Mouse (Mus musculus) liver, embryonic 15.5 days (tissue): ENCODE measurements around the gene Triobp. TPM values are rescaled to one million over a fixed set of nuclear protein-coding genes. Genes with fewer than 3 reads are reported as not detected.
"Not testable (repeated sequence)": the region's sequence is repeated elsewhere in the genome, so short reads cannot be mapped to it uniquely, and the experiment has no call there.

ENCODE experiments used
- ATAC-seq: fragments of 200-750 bp; cut with Nextera tagmentation; 2 replicates; pipeline ENCODE4 v1.8.0; 2017; ENCODE audit warnings: moderate number of reproducible peaks, mild to moderate bottlenecking, moderate library complexity; ENCODE audit not compliant: insufficient read depth
- H3K27ac ChIP-seq: fragments of 300-500 bp; sonication (generic); replicated peaks from 2 replicates; pipeline ENCODE4 v1.5.1; 2015; ENCODE audit warnings: mild to moderate bottlenecking, inconsistent platforms
- H3K27me3 ChIP-seq: fragments of 300-500 bp; sonication (generic); 2 replicates; pipeline ENCODE4 v1.6.1; 2015; ENCODE audit warnings: mild to moderate bottlenecking, inconsistent platforms
- H3K36me3 ChIP-seq: fragments of 300-500 bp; sonication (generic); replicated peaks from 2 replicates; pipeline ENCODE4 v1.6.1; 2015; ENCODE audit warnings: moderate library complexity, mild to moderate bottlenecking, inconsistent platforms
- H3K4me1 ChIP-seq: fragments of 300-500 bp; sonication (generic); replicated peaks from 2 replicates; pipeline ENCODE4 v1.6.1; 2015; ENCODE audit warnings: inconsistent platforms
- H3K4me2 ChIP-seq: fragments of 300-500 bp; sonication (generic); 2 replicates; pipeline ENCODE4 v1.6.1; 2015; ENCODE audit warnings: moderate library complexity, mild to moderate bottlenecking, inconsistent platforms
- H3K4me3 ChIP-seq: fragments of 300-500 bp; sonication (generic); replicated peaks from 2 replicates; pipeline ENCODE4 v1.5.1; 2015; ENCODE audit warnings: mild to moderate bottlenecking, inconsistent platforms
- H3K9ac ChIP-seq: fragments of 300-500 bp; sonication (generic); 2 replicates; pipeline ENCODE4 v1.6.1; 2015; ENCODE audit warnings: moderate library complexity, mild to moderate bottlenecking, inconsistent platforms
- H3K9me3 ChIP-seq: fragments of 300-500 bp; sonication (generic); replicated peaks from 2 replicates; pipeline ENCODE4 v1.6.1; 2016; ENCODE audit warnings: inconsistent platforms
- WGBS: fragments of 180-500 bp; shearing (Covaris S2); methylation state at CpG from one replicate; pipeline ENCODE4 v1.1.7; 2015; ENCODE audit warnings: mixed read lengths; ENCODE audit not compliant: insufficient replicate concordance; 5-methylcytosine and 5-hydroxymethylcytosine counted together
- polyA plus RNA-seq: library from polyadenylated mRNA; unstranded; fragments of >200 nt; fragmentation: Nextera tagmentation; extraction: Ambion mirVana; gene quantifications from 2 replicates; pipeline ENCODE4 v1.2.1, GENCODE M21; 2015

Triobp gene
- polyA plus RNA-seq, 1 experiment from 2014 or later: 20.2 TPM

- Histone ChIP-seq H3K27me3 (no peaks in the 10 kb centered on the region), H3K36me3 (peaks cover 70% of the 10 kb centered on the region), H3K4me3 (no peak overlapping the region), H3K9ac (no peak overlapping the region), H3K4me1 (peaks cover 3% of the 10 kb centered on the region), H3K9me3 (no peaks in the 10 kb centered on the region), H3K4me2 (no peak overlapping the region), H3K27ac (no peak overlapping the region)
- ATAC-seq: no peak
- WGBS: 85% methylated on average over 5 of the region's 5 CpGs
These were observed 54.0 kb downstream of the Triobp start for GRCm38 (mm10) chr15:79001559-79001958.

GRCm38 (mm10) chr15:79002036-79002435, 54.5 kb downstream of the Triobp start:
- Histone ChIP-seq H3K36me3 (peaks cover 73% of the 10 kb centered on the region), H3K4me2 (no peak overlapping the region), H3K27me3 (no peaks in the 10 kb centered on the region), H3K4me3 (no peak overlapping the region), H3K4me1 (no peaks in the 10 kb centered on the region), H3K27ac (no peak overlapping the region), H3K9me3 (no peaks in the 10 kb centered on the region), H3K9ac (no peak overlapping the region)
- no peak; the same call in 1 of the 2 replicates for ATAC-seq
- WGBS: 73% methylated on average over 19 of the region's 19 CpGs

DNA sequence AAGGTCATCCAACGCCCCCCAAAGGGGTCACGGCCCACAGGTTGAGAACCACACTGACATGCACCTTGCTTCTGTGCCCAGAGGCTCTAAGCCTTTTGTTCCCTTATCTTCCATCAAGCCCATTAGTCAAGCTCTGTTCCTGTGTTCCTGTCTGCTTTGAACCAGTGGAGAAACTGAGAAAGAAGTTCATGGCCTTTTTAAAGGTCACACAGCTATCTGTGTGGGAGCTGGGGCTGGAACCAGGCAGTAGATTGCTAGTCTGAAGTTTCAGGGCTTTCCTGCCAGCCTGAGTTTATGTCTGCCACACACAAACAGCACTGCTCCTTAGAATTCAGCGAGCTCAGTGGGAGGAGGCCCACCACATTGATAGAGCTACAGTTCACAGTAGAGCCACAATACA, 55.6 kb downstream of the Triobp start:
- H3K4me3 ChIP-seq: no peak overlapping the region
- no peak for ATAC-seq
- H3K27me3 ChIP-seq: no peaks in the 10 kb centered on the region
- no peak overlapping the region for H3K27ac ChIP-seq
- peaks cover 73% of the 10 kb centered on the region for H3K36me3 ChIP-seq
- H3K4me2 ChIP-seq: no peak overlapping the region
- H3K9ac ChIP-seq: no peak overlapping the region
- 75% methylated on average over 3 of the region's 3 CpGs for WGBS
- H3K4me1 ChIP-seq: no peaks in the 10 kb centered on the region
- H3K9me3 ChIP-seq: no peaks in the 10 kb centered on the region

DNA sequence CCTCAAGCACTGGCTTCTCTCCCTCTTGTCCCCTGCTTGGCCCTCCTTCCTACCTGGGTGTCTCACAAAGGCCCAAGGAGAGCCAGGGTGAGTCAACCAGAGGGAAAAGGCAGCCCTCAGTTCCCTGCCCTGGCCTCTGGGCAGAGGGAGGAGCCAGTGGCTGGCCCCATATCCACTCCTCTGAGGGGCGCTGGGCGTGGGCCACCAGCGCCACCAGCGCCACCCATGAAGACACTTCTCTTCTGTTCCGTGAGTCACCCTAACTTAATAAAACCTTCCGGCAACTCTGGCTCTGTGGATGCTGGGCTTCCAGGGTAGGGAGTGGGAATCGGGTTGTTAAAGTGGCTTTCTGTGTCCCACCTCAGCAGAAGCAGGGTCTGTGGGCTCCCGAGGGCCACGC, 58.1 kb downstream of the Triobp start:
- Histone ChIP-seq H3K4me1 (no peaks in the 10 kb centered on the region), H3K9ac (no peak overlapping the region), H3K4me3 (no peak overlapping the region), H3K36me3 (peaks cover 59% of the 10 kb centered on the region), H3K4me2 (no peak overlapping the region), H3K27me3 (no peaks in the 10 kb centered on the region), H3K9me3 (no peaks in the 10 kb centered on the region), H3K27ac (no peak overlapping the region)
- WGBS: 77% methylated on average over 9 of the region's 9 CpGs
- no peak for ATAC-seq

DNA sequence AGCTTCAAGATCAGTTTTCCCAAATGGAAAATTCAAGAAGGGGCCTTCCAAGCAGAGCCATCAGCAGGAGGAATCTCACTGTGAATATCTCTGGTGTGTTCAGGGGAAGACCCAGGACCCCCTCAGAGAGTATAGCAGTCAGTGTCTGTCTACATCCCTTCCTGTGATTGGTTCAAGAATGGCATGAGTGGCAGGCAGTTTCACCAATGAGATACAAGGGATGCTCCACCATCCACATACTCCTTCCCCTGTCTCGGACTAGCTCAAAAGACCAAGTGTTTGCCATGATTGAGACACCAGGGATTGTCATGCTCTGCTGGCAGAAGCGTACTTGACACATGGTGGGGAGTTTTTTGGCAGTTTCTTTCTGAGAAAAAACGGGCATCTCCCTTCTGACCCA, 59.1 kb downstream of the Triobp start:
- H3K4me1 ChIP-seq: no peaks in the 10 kb centered on the region
- no peak overlapping the region for H3K9ac ChIP-seq
- 56% methylated on average over 3 of the region's 3 CpGs for WGBS
- H3K27ac ChIP-seq: no peak overlapping the region
- no peak overlapping the region for H3K4me2 ChIP-seq
- no peaks in the 10 kb centered on the region for H3K27me3 ChIP-seq
- H3K36me3 ChIP-seq: peaks cover 49% of the 10 kb centered on the region
- no peak overlapping the region for H3K4me3 ChIP-seq
- no peak for ATAC-seq
- no peaks in the 10 kb centered on the region for H3K9me3 ChIP-seq

DNA sequence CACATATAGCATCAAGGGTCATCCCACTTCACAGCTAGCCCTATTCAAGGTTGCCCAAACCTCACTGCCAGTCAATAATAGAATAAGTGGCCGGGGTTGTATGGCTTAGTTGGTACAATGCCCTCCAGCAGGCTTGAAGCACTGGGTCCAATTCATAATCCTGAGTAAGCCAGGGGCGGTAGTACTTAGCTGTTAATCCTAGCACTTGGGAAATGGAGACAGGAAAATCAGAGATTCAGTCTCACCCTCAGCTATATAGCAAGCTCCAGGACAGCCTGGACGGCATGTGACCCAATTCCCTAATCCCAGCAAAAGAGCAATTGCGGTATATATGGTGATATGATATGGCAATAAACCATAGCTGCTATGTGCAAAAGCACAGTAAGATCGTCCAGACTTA, 59.5 kb downstream of the Triobp start:
- no peaks in the 10 kb centered on the region; the same call in 1 of the 2 replicates for H3K27me3 ChIP-seq
- H3K4me2 ChIP-seq: no peak overlapping the region
- no peaks in the 10 kb centered on the region for H3K9me3 ChIP-seq
- H3K27ac ChIP-seq: no peak overlapping the region
- no peak overlapping the region for H3K4me3 ChIP-seq
- H3K36me3 ChIP-seq: peaks cover 44% of the 10 kb centered on the region
- no peak overlapping the region for H3K9ac ChIP-seq
- H3K4me1 ChIP-seq: no peaks in the 10 kb centered on the region
- 74% methylated on average over 5 of the region's 5 CpGs for WGBS
- no peak for ATAC-seq

GRCm38 (mm10) chr15:79007836-79008235, 60.3 kb downstream of the Triobp start:
- H3K9me3 ChIP-seq, H3K27me3 ChIP-seq, H3K4me3 ChIP-seq, H3K4me1 ChIP-seq, H3K27ac ChIP-seq, H3K9ac ChIP-seq, H3K4me2 ChIP-seq, ATAC-seq: not testable (repeated sequence)
- 71% methylated on average over 6 of the region's 6 CpGs for WGBS
- H3K36me3 ChIP-seq: peaks cover 37% of the 10 kb centered on the region

DNA sequence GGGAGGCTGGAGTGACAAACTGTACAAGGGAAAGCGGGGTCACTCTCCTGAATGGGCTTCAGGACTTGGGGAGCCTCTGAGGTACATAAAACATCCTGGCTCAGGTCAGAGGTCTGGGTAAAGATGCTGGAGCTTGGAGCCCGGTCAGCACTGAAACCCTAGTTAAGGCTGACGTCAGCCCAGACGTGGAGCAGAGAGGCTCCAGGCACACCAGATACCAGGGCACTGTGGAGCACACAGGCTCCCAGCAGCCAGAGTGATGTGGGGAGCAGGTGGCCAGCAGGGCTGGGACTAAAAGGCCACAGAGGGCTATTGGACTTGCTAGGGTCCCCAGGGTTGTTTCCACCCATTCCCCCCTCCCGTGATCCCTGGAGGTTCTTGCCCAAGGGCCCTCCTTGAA, 62.2 kb downstream of the Triobp start:
- H3K9ac ChIP-seq: no peak overlapping the region
- H3K4me3 ChIP-seq: no peak overlapping the region
- H3K27ac ChIP-seq: no peak overlapping the region
- H3K27me3 ChIP-seq: no peaks in the 10 kb centered on the region; the same call in 1 of the 2 replicates
- H3K4me2 ChIP-seq: no peak overlapping the region
- no peaks in the 10 kb centered on the region for H3K9me3 ChIP-seq
- H3K4me1 ChIP-seq: peaks cover 11% of the 10 kb centered on the region; the same call in 1 of the 2 replicates
- H3K36me3 ChIP-seq: peaks cover 19% of the 10 kb centered on the region
- 65% methylated on average over 5 of the region's 5 CpGs for WGBS
- no peak for ATAC-seq

DNA sequence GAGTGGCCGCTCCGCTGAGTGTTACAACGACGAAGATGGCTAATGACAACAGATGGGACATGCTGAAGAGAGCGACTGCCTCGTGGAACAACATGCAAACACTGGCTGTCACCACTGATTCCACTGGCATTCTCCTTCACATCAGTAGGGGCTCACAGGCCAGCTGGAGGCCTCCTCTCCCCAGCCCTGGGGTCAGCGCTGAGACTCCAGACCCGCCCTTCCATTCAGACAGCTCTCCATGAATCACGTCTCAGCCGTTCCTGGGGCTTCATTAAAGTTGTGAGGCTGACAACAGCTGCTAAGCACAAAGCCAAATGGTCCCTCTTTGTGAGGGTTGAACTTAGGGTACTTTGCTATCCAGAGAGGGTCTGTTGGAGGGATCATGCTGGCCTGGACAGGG, 64.0 kb downstream of the Triobp start:
- Histone ChIP-seq H3K27me3 (no peaks in the 10 kb centered on the region; the same call in 1 of the 2 replicates), H3K4me1 (peaks cover 11% of the 10 kb centered on the region; the same call in 1 of the 2 replicates), H3K9ac (no peak overlapping the region), H3K4me2 (no peak overlapping the region), H3K27ac (no peak overlapping the region), H3K4me3 (no peak overlapping the region), H3K9me3 (no peaks in the 10 kb centered on the region), H3K36me3 (peaks cover 2% of the 10 kb centered on the region; the same call in 1 of the 2 replicates)
- WGBS: 58% methylated on average over 10 of the region's 10 CpGs
- no peak for ATAC-seq

GRCm38 (mm10) chr15:79013382-79013781, 65.9 kb downstream of the Triobp start:
- Histone ChIP-seq H3K4me3 (no peak overlapping the region), H3K9me3 (no peaks in the 10 kb centered on the region)

DNA sequence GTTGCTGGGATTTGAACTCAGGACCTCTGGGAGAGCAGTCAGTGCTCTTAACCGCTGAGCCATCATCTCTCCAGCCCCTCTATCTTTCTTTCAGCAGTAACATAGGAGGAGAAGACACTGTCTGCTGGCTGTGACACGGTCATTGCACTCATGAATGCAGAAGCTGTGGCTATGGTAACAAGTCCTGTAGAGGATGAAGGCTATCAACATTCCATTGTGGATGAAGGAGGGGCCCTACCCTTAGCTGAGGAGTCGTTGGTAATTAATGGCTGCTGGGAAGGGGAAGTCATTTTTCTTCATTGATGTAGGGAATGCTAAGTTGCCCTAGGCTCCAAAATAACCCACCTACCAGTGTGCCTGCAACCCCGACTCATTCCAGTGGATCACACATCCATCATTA, 70.7 kb downstream of the Triobp start:
- WGBS: 38% methylated on average over 4 of the region's 4 CpGs
- Histone ChIP-seq H3K9me3 (no peaks in the 10 kb centered on the region), H3K9ac (no peak overlapping the region), H3K4me1 (peaks cover 15% of the 10 kb centered on the region; the same call in 1 of the 2 replicates), H3K4me3 (no peak overlapping the region), H3K27ac (no peak overlapping the region), H3K27me3 (no peaks in the 10 kb centered on the region), H3K36me3 (no peaks in the 10 kb centered on the region), H3K4me2 (no peak overlapping the region)
- no peak for ATAC-seq

More at GRCm38 (mm10) chr15:79013382-79013781, 65.9 kb downstream of the Triobp start:
- Histone ChIP-seq H3K27ac (no peak overlapping the region), H3K4me1 (peaks cover 11% of the 10 kb centered on the region; the same call in 1 of the 2 replicates), H3K4me2 (no peak overlapping the region), H3K27me3 (no peaks in the 10 kb centered on the region; the same call in 1 of the 2 replicates), H3K36me3 (no peaks in the 10 kb centered on the region), H3K9ac (no peak overlapping the region)
- ATAC-seq: no peak
- WGBS: 58% methylated on average over 7 of the region's 7 CpGs

- WGBS: 64% methylated on average over 3 of the region's 3 CpGs
- Histone ChIP-seq H3K9ac (no peak overlapping the region), H3K9me3 (no peaks in the 10 kb centered on the region), H3K27ac (no peak overlapping the region), H3K4me1 (peaks cover 8% of the 10 kb centered on the region; the same call in 1 of the 2 replicates), H3K4me2 (no peak overlapping the region), H3K4me3 (no peak overlapping the region), H3K36me3 (no peaks in the 10 kb centered on the region), H3K27me3 (peaks cover 4% of the 10 kb centered on the region; the same call in 1 of the 2 replicates)
- no peak for ATAC-seq
These were observed 71.4 kb downstream of the Triobp start for GRCm38 (mm10) chr15:79018886-79019285.
